Mouse (Mus musculus) liver, embryonic 11.5 days (tissue): ENCODE measurements around the gene Bcl11b. TPM values are rescaled to one million over a fixed set of nuclear protein-coding genes. Genes with fewer than 3 reads are reported as not detected.

Experiments
- ATAC-seq: fragments of 200-750 bp; cut with Nextera tagmentation; replicated peaks from 2 replicates; pipeline ENCODE4 v1.8.0; 2017; ENCODE audit warnings: moderate number of reproducible peaks, mild to moderate bottlenecking, moderate TSS enrichment, moderate library complexity; ENCODE audit not compliant: low FRiP score
- DNase-seq: peaks from one replicate; pipeline ENCODE4 v3.0.0-alpha.2; 2017; ENCODE audit warnings: low spot score
- H3K27ac ChIP-seq: fragments of 300-500 bp; sonication (generic); 2 replicates; pipeline ENCODE4 v1.5.1; 2014; ENCODE audit warnings: mild to moderate bottlenecking, low read depth, low read length, control low read depth
- H3K27me3 ChIP-seq: fragments of 300-500 bp; sonication (generic); replicated peaks from 2 replicates; pipeline ENCODE4 v1.6.1; 2014; ENCODE audit warnings: low read length, mixed read lengths; ENCODE audit not compliant: control insufficient read depth, insufficient read depth
- H3K36me3 ChIP-seq: fragments of 300-500 bp; sonication (generic); 2 replicates; pipeline ENCODE4 v1.6.1; 2014; ENCODE audit warnings: mild to moderate bottlenecking, low read length, moderate library complexity, mixed read lengths; ENCODE audit not compliant: control insufficient read depth, insufficient read depth
- H3K4me1 ChIP-seq: fragments of 300-500 bp; sonication (generic); replicated peaks from 2 replicates; pipeline ENCODE4 v1.6.1; 2014; ENCODE audit warnings: low read length, mixed read lengths; ENCODE audit not compliant: control insufficient read depth, insufficient read depth
- H3K4me2 ChIP-seq: fragments of 300-500 bp; sonication (generic); 2 replicates; pipeline ENCODE4 v1.6.1; 2014; ENCODE audit warnings: mild to moderate bottlenecking, control low read depth, moderate library complexity
- H3K4me3 ChIP-seq: fragments of 300-500 bp; sonication (generic); 2 replicates; pipeline ENCODE4 v1.5.1; 2014; ENCODE audit warnings: low read depth, low read length, control low read depth
- H3K9ac ChIP-seq: fragments of 300-500 bp; sonication (generic); 2 replicates; pipeline ENCODE4 v1.6.1; 2014; ENCODE audit warnings: low read depth, low read length, control low read depth
- H3K9me3 ChIP-seq: fragments of 300-500 bp; sonication (generic); 2 replicates; pipeline ENCODE4 v1.6.1; 2016; ENCODE audit warnings: low read length, inconsistent platforms, mixed read lengths; ENCODE audit not compliant: control insufficient read depth
- WGBS: fragments of 180-500 bp; shearing (Covaris S2); extraction: QIAGEN DNeasy Blood & Tissue Kit; methylation state at CpG from one replicate; pipeline ENCODE4 v1.1.7; 2014; 5-methylcytosine and 5-hydroxymethylcytosine counted together
- polyA plus RNA-seq: library from polyadenylated mRNA; unstranded; fragments of >200 nt; fragmentation: Nextera tagmentation; extraction: Ambion mirVana; gene quantifications from 2 replicates; pipeline ENCODE4 v1.2.1, GENCODE M21; 2014

Gene Bcl11b
- polyA plus RNA-seq, 1 experiment from 2014 or later: 0.90 TPM

DNA sequence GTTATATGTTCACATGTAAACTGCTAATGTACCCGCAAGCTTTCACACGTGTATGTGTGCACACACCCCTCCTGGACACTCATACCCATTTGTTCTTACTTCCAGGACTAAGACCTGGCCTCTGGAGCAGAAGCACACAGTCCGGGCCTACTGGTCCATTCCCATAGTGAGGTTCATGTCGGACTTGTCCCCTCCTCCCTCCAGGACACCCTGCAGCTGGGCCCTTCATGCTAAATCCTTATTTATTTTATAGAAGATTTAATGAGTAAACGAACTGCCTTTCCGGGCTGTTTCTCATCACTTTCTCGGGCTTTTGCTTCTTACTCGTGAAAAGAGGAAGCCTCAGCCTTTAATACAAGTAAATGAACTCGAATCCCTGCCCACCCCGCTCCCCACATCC lies 54.0 kb downstream of the Bcl11b start:
- Histone ChIP-seq H3K9me3 (no peaks in the 10 kb centered on the region), H3K9ac (no peak overlapping the region), H3K4me3 (no peak overlapping the region), H3K27me3 (no peaks in the 10 kb centered on the region), H3K36me3 (no peaks in the 10 kb centered on the region), H3K4me2 (no peak overlapping the region), H3K4me1 (no peaks in the 10 kb centered on the region), H3K27ac (no peak overlapping the region)
- ATAC-seq: no peak
- no peak for DNase-seq
- 77% methylated on average over 10 of the region's 10 CpGs for WGBS

DNA sequence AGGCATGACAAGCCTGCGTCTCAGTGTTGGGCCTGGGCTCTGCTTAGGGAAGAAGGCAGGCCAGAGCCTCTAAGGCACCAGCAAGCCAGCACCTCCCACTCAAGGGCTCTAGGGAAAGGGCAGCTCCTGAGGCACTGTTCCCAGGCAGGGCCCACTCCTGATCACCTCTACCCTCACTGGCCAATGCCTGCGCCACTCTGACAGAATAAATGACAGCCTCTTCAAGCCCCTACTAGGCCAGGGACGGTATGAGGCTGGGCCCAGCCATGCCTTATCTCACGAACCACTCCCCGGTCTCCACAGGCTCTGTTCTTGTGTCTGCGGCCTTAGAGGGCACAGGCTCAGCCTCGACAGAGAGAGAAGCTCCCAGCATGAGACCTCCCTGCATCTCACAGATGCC lies 61.3 kb downstream of the Bcl11b start:
- H3K4me3 ChIP-seq: no peak overlapping the region
- no peak overlapping the region for H3K9ac ChIP-seq
- ATAC-seq (no peak), DNase-seq (no peak)
- no peak overlapping the region for H3K4me2 ChIP-seq
- H3K4me1 ChIP-seq: no peaks in the 10 kb centered on the region
- no peaks in the 10 kb centered on the region for H3K9me3 ChIP-seq
- H3K36me3 ChIP-seq: no peaks in the 10 kb centered on the region
- 34% methylated on average over 7 of the region's 7 CpGs for WGBS
- no peaks in the 10 kb centered on the region for H3K27me3 ChIP-seq
- H3K27ac ChIP-seq: no peak overlapping the region

DNA sequence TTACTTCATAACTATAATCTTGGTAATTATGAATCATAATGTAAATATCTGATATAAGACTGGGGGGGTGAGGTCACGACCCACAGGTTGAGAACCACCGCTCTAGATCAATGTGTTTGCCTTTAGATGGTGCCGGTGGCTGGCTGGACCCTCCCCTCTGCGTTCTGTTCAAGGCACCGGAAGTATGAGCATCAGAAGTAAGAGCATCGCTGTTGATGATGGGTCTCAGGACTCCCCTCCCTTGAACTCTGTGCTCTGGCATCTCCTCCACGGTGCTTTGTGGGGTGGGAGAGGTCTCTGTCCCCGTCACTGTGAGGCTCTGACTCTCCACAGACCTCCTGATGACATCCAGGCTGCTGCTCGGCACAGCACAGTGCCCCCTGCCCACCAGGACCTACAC lies 62.6 kb downstream of the Bcl11b start:
- Histone ChIP-seq H3K9ac (no peak overlapping the region), H3K27me3 (no peaks in the 10 kb centered on the region; the same call in 1 of the 2 replicates), H3K36me3 (no peaks in the 10 kb centered on the region), H3K4me2 (no peak overlapping the region), H3K9me3 (no peaks in the 10 kb centered on the region), H3K4me1 (no peaks in the 10 kb centered on the region), H3K27ac (no peak overlapping the region), H3K4me3 (no peak overlapping the region)
- WGBS: 76% methylated on average over 9 of the region's 9 CpGs
- ATAC-seq (no peak), DNase-seq (no peak)

DNA sequence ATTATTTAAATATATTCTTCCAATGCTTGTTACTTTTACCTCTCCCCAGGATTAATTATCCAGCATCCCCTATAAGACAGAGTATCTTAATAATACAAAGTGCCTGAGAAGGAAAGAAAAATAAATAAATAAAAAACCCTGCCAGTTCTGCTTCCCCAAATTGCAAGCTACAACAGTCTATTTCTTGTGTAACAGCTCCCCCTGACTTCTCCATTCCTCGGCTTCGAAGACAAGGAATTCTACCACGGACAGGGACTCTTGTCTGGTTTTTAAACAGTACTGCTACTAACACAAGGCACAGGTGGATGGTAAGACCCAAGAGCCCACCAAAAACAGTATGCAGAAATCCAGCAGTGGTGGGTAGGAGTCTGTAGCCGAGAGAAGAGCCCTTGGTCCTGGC lies 64.2 kb downstream of the Bcl11b start:
- ATAC-seq (no peak), DNase-seq (no peak)
- H3K27ac ChIP-seq: no peak overlapping the region
- H3K4me1 ChIP-seq: no peaks in the 10 kb centered on the region
- no peak overlapping the region for H3K4me3 ChIP-seq
- H3K36me3 ChIP-seq: no peaks in the 10 kb centered on the region
- no peaks in the 10 kb centered on the region for H3K9me3 ChIP-seq
- no peaks in the 10 kb centered on the region; the same call in 1 of the 2 replicates for H3K27me3 ChIP-seq
- H3K4me2 ChIP-seq: no peak overlapping the region
- 68% methylated on average over 4 of the region's 4 CpGs for WGBS
- no peak overlapping the region for H3K9ac ChIP-seq

DNA sequence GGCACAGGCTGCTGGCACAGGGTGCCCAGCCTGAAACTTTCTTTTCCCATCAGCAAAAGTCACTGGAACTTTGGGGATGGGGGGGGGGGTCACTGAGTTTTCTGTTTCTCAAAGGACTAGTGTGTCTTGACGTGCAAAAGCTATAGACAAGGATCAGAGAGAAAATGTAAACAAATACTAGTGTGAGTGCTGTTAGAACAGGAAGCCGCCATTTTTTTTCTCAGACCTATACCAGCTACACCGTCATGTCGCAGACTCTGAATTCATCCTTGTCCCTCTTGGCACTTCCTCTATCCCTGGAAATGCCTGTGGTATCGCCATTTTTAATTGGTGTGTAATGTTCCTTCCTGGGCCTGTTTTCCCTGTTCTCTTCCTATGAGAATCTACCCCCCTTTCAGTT lies 66.4 kb downstream of the Bcl11b start:
- no peak overlapping the region for H3K27ac ChIP-seq
- ATAC-seq: no peak
- H3K4me3 ChIP-seq: no peak overlapping the region
- no peak overlapping the region for H3K9ac ChIP-seq
- H3K4me1 ChIP-seq: no peaks in the 10 kb centered on the region
- no peak overlapping the region for H3K4me2 ChIP-seq
- DNase-seq: no peak
- H3K9me3 ChIP-seq: no peaks in the 10 kb centered on the region
- 74% methylated on average over 5 of the region's 5 CpGs for WGBS
- H3K36me3 ChIP-seq: no peaks in the 10 kb centered on the region
- no peaks in the 10 kb centered on the region; the same call in 1 of the 2 replicates for H3K27me3 ChIP-seq

DNA sequence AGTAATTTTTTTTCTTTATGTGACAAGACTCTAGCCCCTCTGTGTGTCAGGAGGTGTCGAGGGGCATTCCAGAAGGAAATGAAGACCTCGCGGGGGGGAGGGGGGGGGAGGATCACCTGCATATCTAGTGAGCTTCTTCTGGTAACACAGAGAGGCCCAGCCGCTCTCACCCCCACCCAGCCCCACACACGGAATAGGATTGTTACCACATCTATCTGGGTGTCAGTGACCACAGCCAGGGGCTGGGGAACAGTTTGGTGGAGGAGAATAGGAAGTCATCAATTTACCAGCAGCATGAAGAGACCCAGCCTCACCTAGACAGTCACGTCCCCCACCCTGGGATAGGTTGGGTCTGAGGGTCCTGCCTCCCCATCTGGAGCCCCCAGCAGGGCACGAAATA lies 67.0 kb downstream of the Bcl11b start:
- no peaks in the 10 kb centered on the region for H3K9me3 ChIP-seq
- ATAC-seq (no peak), DNase-seq (no peak)
- no peaks in the 10 kb centered on the region for H3K36me3 ChIP-seq
- no peak overlapping the region for H3K9ac ChIP-seq
- 73% methylated on average over 6 of the region's 7 CpGs for WGBS
- no peaks in the 10 kb centered on the region; the same call in 1 of the 2 replicates for H3K27me3 ChIP-seq
- H3K4me2 ChIP-seq: no peak overlapping the region
- no peak overlapping the region for H3K4me3 ChIP-seq
- H3K4me1 ChIP-seq: no peaks in the 10 kb centered on the region
- no peak overlapping the region for H3K27ac ChIP-seq

DNA sequence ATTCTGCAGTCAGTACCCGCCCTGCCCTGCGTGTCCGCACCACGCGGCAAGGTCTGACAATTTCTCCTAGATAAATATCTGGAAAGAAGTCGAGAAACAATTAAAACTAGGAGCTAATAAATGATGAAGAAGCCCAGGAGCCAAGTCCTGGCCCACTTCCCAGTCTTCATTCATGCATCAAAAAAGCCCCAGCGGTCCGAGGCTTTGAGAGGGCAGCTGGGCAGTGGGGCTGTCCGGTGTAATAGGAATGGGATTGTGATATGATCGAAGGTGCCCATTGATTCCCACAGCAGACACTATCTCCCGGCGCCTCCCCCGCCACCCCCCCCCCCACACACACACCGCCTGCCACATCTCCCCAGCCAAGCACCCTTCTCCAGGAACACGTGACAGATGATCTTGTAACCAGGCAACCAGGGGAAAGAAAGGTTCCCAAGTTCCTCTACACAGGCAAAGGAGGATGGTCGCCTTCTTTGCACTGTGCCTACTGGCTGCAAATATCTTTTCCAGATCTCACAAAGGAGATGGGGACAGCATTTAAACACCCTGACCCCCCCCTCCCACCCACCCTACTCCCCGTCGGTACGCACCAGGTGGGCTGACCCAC lies 68.5 kb downstream of the Bcl11b start:
- 79% methylated on average over 19 of the region's 19 CpGs for WGBS
- Histone ChIP-seq H3K9ac (no peak overlapping the region), H3K36me3 (no peaks in the 10 kb centered on the region), H3K27ac (no peak overlapping the region), H3K4me2 (no peak overlapping the region), H3K27me3 (no peaks in the 10 kb centered on the region; the same call in 1 of the 2 replicates), H3K9me3 (no peaks in the 10 kb centered on the region), H3K4me3 (no peak overlapping the region), H3K4me1 (no peaks in the 10 kb centered on the region)
- DNase-seq (no peak), ATAC-seq (no peak)

DNA sequence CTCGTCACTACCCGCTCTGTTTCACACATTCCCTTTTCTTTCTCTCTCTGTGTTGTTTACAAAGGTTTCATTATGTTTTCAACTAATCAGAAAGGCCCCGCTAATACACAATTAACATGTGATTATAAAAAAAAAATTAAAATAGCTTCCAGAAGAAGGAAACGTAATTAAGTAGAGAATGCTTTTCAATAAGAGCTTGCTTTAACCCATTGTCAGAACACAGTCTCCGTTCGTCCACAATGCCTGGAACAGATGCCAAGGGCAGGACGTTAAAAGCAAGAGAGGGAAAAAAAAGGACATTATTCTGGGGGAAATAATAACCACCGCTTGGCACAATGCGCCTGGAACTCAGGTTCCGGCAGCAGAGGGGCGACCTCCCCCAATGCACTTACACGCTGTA lies 71.3 kb downstream of the Bcl11b start:
- H3K9me3 ChIP-seq: no peaks in the 10 kb centered on the region
- no peak overlapping the region for H3K4me2 ChIP-seq
- ATAC-seq (no peak), DNase-seq (no peak)
- H3K9ac ChIP-seq: no peak overlapping the region
- 87% methylated on average over 12 of the region's 12 CpGs for WGBS
- H3K4me3 ChIP-seq: no peak overlapping the region
- no peaks in the 10 kb centered on the region; the same call in 1 of the 2 replicates for H3K27me3 ChIP-seq
- H3K27ac ChIP-seq: no peak overlapping the region
- no peaks in the 10 kb centered on the region for H3K36me3 ChIP-seq
- no peaks in the 10 kb centered on the region for H3K4me1 ChIP-seq

DNA sequence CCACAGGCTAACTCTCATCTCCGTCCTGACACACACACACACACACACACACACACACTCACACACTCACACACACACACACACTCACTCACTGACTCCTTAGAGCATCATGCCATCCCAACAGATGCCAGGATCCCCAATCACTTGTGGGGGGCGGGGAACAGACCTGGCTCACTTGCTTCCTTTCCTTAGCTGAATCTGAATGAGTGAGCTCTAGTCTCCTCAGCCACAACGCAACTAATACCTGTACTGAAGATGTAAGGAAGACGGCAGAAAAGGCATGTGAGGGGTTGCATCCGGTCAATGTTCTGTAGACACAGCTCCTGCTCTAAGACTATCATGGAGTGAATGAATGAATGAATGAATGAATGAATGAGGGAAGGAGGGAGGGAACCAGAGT lies 71.9 kb downstream of the Bcl11b start:
- Histone ChIP-seq H3K4me2 (no peak overlapping the region), H3K4me1 (no peaks in the 10 kb centered on the region), H3K4me3 (no peak overlapping the region), H3K27me3 (no peaks in the 10 kb centered on the region; the same call in 1 of the 2 replicates), H3K9me3 (no peaks in the 10 kb centered on the region), H3K27ac (no peak overlapping the region), H3K9ac (no peak overlapping the region), H3K36me3 (no peaks in the 10 kb centered on the region)
- 91% methylated on average over 5 of the region's 5 CpGs for WGBS
- ATAC-seq (no peak), DNase-seq (no peak)
